In genomic region chr17:5801761-5802655, GRCm38 (mm10) we compare ENCODE assay signal across 10 mouse cellular contexts. TPM values are rescaled to one million over a fixed set of nuclear protein-coding genes. Genes with fewer than 3 reads are reported as not detected.
A peak's percentile ranks its signal among the peaks of the same experiment; 100 is the strongest.
DNase-seq lines count a peak whose midpoint lies in the region; ATAC-seq and TF ChIP-seq lines count a peak whose summit lies in the region.
"Had no signal": no experiment of that assay in that cellular context is flagged by ENCODE, and none has a peak within 500 bp of the region (broad histone marks: within the 10 kb centered on the region; RNA-seq: fewer than 3 reads in every experiment).

No protein-coding gene starts in this region.

- TF ChIP-seq CTCF in heart, postnatal 0 days (IDR thresholded peaks at IDR 0.05; ENCODE audit: low read depth) = no peak
- no peak for TF ChIP-seq CTCF in bone marrow, adult 2 months (IDR thresholded peaks at IDR 0.05; ENCODE audit: control insufficient read depth, insufficient read depth, low read length)
- TF ChIP-seq CTCF in liver, embryonic 14.5 days (IDR thresholded peaks at IDR 0.05; ENCODE audit: low read depth) = no peak
- TF ChIP-seq CTCF in stomach, postnatal 0 days (IDR thresholded peaks at IDR 0.05; ENCODE audit: low read depth) = no peak

- 0 out of 2 replicates have a peak overlapping the region, but pooled peaks have one; percentile 2 for H3K4me2 ChIP-seq in heart, postnatal 0 days (ENCODE audit: low read depth, low read length)
- peak overlapping the region; percentile 26 for H3K4me2 ChIP-seq in liver, embryonic 14.5 days (ENCODE audit: low read depth)
- H3K4me2 ChIP-seq in stomach, postnatal 0 days (replicated peaks; ENCODE audit: low read depth) = no peak overlapping the region
- H3K4me2 ChIP-seq in forebrain, embryonic 11.5 days (ENCODE audit: low read depth, low read length, severe bottlenecking) = no peak overlapping the region

- intact Hi-C loops in heart, postnatal 25 days (cut with DNase I) = no loop called here

- WGBS in heart, postnatal 0 days = 57% methylated on average over 17 of the region's 17 CpGs
- WGBS in bone marrow, adult 2 months = 17% methylated on average over 17 of the region's 17 CpGs
- WGBS in liver, embryonic 14.5 days (ENCODE audit: insufficient replicate concordance) = 12% methylated on average over 17 of the region's 17 CpGs
- 50% methylated on average over 17 of the region's 17 CpGs for WGBS in stomach, postnatal 0 days
- WGBS in forebrain, embryonic 11.5 days = 85% methylated on average over 17 of the region's 17 CpGs

- DNase-seq in heart, postnatal 0 days (ENCODE audit: low spot score) = no peak
- DNase-seq in heart, postnatal 25 days (ENCODE audit: low spot score) = no peak
- no peak for DNase-seq in liver, embryonic 14.5 days (ENCODE audit: low read depth in 3 of 3, low spot score in 3 of 3)
- no peak for DNase-seq in stomach, postnatal 0 days (ENCODE audit: low spot score)
- no peak for DNase-seq in layer of hippocampus, postnatal 14 days (ENCODE audit: low spot score in 2 of 2)
- no peak for DNase-seq in forebrain, embryonic 11.5 days (ENCODE audit: low spot score)
- DNase-seq in layer of hippocampus, postnatal 10 days (ENCODE audit: low spot score in 2 of 2) = no peak
- DNase-seq: cerebellum, postnatal 36 days had no signal

- no peak overlapping the region for H3K9ac ChIP-seq in heart, postnatal 0 days (replicated peaks; ENCODE audit: low read depth, low read length)
- H3K9ac ChIP-seq in liver, embryonic 14.5 days (replicated peaks) = no peak overlapping the region
- H3K9ac ChIP-seq in stomach, postnatal 0 days (ENCODE audit: low read length) = no peak overlapping the region
- no peak overlapping the region for H3K9ac ChIP-seq in forebrain, embryonic 11.5 days (ENCODE audit: low read length)

- no peak for ATAC-seq in heart, postnatal 0 days (ENCODE audit: insufficient read depth, low read depth)
- ATAC-seq in liver, embryonic 14.5 days (ENCODE audit: insufficient read depth) = no peak
- ATAC-seq in stomach, postnatal 0 days (ENCODE audit: low FRiP score, low TSS enrichment) = no peak
- ATAC-seq in forebrain, embryonic 11.5 days (replicated peaks; ENCODE audit: low FRiP score) = no peak

- TF ChIP-seq POLR2A in bone marrow, adult 2 months (IDR thresholded peaks at IDR 0.05; ENCODE audit: borderline replicate concordance, control insufficient read depth, low read depth, low read length) = no peak

- no peaks in the 10 kb centered on the region for H3K9me3 ChIP-seq in heart, postnatal 0 days (replicated peaks; ENCODE audit: control insufficient read depth, low read length)
- no peaks in the 10 kb centered on the region for H3K9me3 ChIP-seq in liver, embryonic 14.5 days (ENCODE audit: control insufficient read depth, low read length)
- no peaks in the 10 kb centered on the region for H3K9me3 ChIP-seq in stomach, postnatal 0 days (ENCODE audit: control insufficient read depth, low read length)
- no peaks in the 10 kb centered on the region for H3K9me3 ChIP-seq in forebrain, embryonic 11.5 days (ENCODE audit: control insufficient read depth, low read length)
- H3K9me3 ChIP-seq: midbrain, embryonic 10.5 days had no signal

- no peak for TF ChIP-seq EP300 in heart, postnatal 0 days (IDR thresholded peaks at IDR 0.05; ENCODE audit: low read depth)
- no peak for TF ChIP-seq EP300 in liver, embryonic 14.5 days (IDR thresholded peaks at IDR 0.05; ENCODE audit: low read depth)
- no peak for TF ChIP-seq EP300 in stomach, postnatal 0 days (optimal IDR thresholded peaks at IDR 0.05)

- no peaks in the 10 kb centered on the region for H3K36me3 ChIP-seq in heart, postnatal 0 days (replicated peaks; ENCODE audit: control insufficient read depth, insufficient read depth, low read length)
- no peaks in the 10 kb centered on the region for H3K36me3 ChIP-seq in liver, embryonic 14.5 days (replicated peaks; ENCODE audit: control insufficient read depth, insufficient read depth, low read depth)
- H3K36me3 ChIP-seq in stomach, postnatal 0 days (ENCODE audit: control insufficient read depth, insufficient read depth, low read length) = no peaks in the 10 kb centered on the region
- no peaks in the 10 kb centered on the region for H3K36me3 ChIP-seq in forebrain, embryonic 11.5 days (ENCODE audit: control insufficient read depth, insufficient read depth, low read length)
- H3K36me3 ChIP-seq: midbrain, embryonic 10.5 days had no signal

- H3K27me3 ChIP-seq in heart, postnatal 0 days (ENCODE audit: control insufficient read depth, insufficient read depth, low read length) = no peaks in the 10 kb centered on the region
- H3K27me3 ChIP-seq in liver, embryonic 14.5 days (ENCODE audit: control insufficient read depth, insufficient read depth, low read length) = no peaks in the 10 kb centered on the region
- no peaks in the 10 kb centered on the region for H3K27me3 ChIP-seq in stomach, postnatal 0 days (ENCODE audit: control insufficient read depth, insufficient read depth, low read length)
- H3K27me3 ChIP-seq in forebrain, embryonic 11.5 days (ENCODE audit: control insufficient read depth, insufficient read depth, low read length) = no peaks in the 10 kb centered on the region

- H3K4me3 ChIP-seq in heart, postnatal 0 days (ENCODE audit: low read depth, low read length) = no peak overlapping the region
- H3K4me3 ChIP-seq in bone marrow, adult 2 months (replicated peaks; ENCODE audit: control insufficient read depth, low read depth, low read length) = no peak overlapping the region
- no peak overlapping the region for H3K4me3 ChIP-seq in liver, embryonic 14.5 days (ENCODE audit: insufficient read depth in 1 of 2, low read depth in 2 of 2, low read length in 2 of 2)
- no peak overlapping the region for H3K4me3 ChIP-seq in stomach, postnatal 0 days (ENCODE audit: low read depth, low read length)
- no peak overlapping the region for H3K4me3 ChIP-seq in forebrain, embryonic 11.5 days (ENCODE audit: low read depth, low read length)
- H3K4me3 ChIP-seq: midbrain, embryonic 10.5 days had no signal

- H3K27ac ChIP-seq in heart, postnatal 0 days (ENCODE audit: low read depth) = no peak overlapping the region
- H3K27ac ChIP-seq in bone marrow, adult 2 months (ENCODE audit: control insufficient read depth, insufficient read depth, low read depth, low read length, poor library complexity) = peak overlapping the region; percentile 66; the same call in 1 of the 2 replicates
- no peak overlapping the region for H3K27ac ChIP-seq in liver, embryonic 14.5 days
- 0 out of 2 replicates have a peak overlapping the region, but pooled peaks have one; percentile 1 for H3K27ac ChIP-seq in stomach, postnatal 0 days (replicated peaks)
- no peak overlapping the region for H3K27ac ChIP-seq in forebrain, embryonic 11.5 days (ENCODE audit: low read depth, low read length)
- H3K27ac ChIP-seq: midbrain, embryonic 10.5 days had no signal

- H3K4me1 ChIP-seq in heart, postnatal 0 days (ENCODE audit: control insufficient read depth, insufficient read depth) = peaks cover 14% of the 10 kb centered on the region; the same call in 1 of the 2 replicates
- peaks cover 24% of the 10 kb centered on the region for H3K4me1 ChIP-seq in bone marrow, adult 2 months (ENCODE audit: control insufficient read depth, insufficient read depth, low read length)
- H3K4me1 ChIP-seq in liver, embryonic 14.5 days (replicated peaks; ENCODE audit: control insufficient read depth in 2 of 2, insufficient read depth in 2 of 2, low read length in 1 of 2) = peaks cover 9 to 34% of the 10 kb centered on the region in 2 experiments
- no peaks in the 10 kb centered on the region for H3K4me1 ChIP-seq in stomach, postnatal 0 days (replicated peaks; ENCODE audit: control insufficient read depth, insufficient read depth)
- no peaks in the 10 kb centered on the region for H3K4me1 ChIP-seq in forebrain, embryonic 11.5 days (replicated peaks; ENCODE audit: control insufficient read depth, insufficient read depth, low read length)
- H3K4me1 ChIP-seq: midbrain, embryonic 10.5 days had no signal

RNA-seq across cellular contexts. Expression of gene Snx9, which starts 39.1 kb away (rescaled TPM):
- total RNA-seq in heart, postnatal 0 days (2014; rRNA removed; ENCODE audit: low replicate concordance) = 21.0 and 25.7 TPM in 2 replicates
- polyA plus RNA-seq in heart, postnatal 0 days (2015; fragmentation: Nextera tagmentation; extraction: Ambion mirVana) = 16.0 and 16.6 TPM in 2 replicates
- total RNA-seq in heart, postnatal 25 days (2021) = 10 to 100 TPM; 30.9 to 33.2 TPM
- 7.9 and 16.6 TPM in 2 replicates for polyA plus RNA-seq in bone marrow, adult 2 months (2011; ENCODE audit: insufficient read depth, insufficient read length, low replicate concordance, missing spikeins)
- polyA plus RNA-seq in liver, embryonic 14.5 days (2012; rRNA removed) = 6.9 and 9.4 TPM in 2 replicates
- 11.6 and 13.5 TPM in 2 replicates for polyA plus RNA-seq in liver, embryonic 14.5 days (2014; fragmentation: Nextera tagmentation; extraction: Ambion mirVana)
- 34.8 and 36.3 TPM in 2 replicates for polyA plus RNA-seq in stomach, postnatal 0 days (2015; fragmentation: Nextera tagmentation; extraction: Ambion mirVana)
- total RNA-seq in layer of hippocampus, postnatal 14 days (2021) = 10 to 100 TPM; 13.4 to 13.7 TPM
- 19.0 and 19.6 TPM in 2 replicates for polyA plus RNA-seq in forebrain, embryonic 11.5 days (2014; fragmentation: Nextera tagmentation; extraction: Ambion mirVana)
- 10 to 100 TPM; 12.7 to 13.1 TPM for total RNA-seq in layer of hippocampus, postnatal 10 days (2021)

Comparison
In these comparisons a context has a peak if more than half of its experiments do, and no peak if none do; other contexts are left out.
1. H3K27ac ChIP-seq: peak in bone marrow, adult 2 months (single experiment) and stomach, postnatal 0 days (single experiment); none in heart, postnatal 0 days (single experiment), liver, embryonic 14.5 days (single experiment) and forebrain, embryonic 11.5 days (single experiment).
2. H3K4me2 ChIP-seq: peak in heart, postnatal 0 days (single experiment) and liver, embryonic 14.5 days (single experiment); none in stomach, postnatal 0 days (single experiment) and forebrain, embryonic 11.5 days (single experiment).